Mouse (Mus musculus) Patski (cell line): ENCODE measurements around the gene Orc1. TPM values are rescaled to one million over a fixed set of nuclear protein-coding genes. Genes with fewer than 3 reads are reported as not detected.

ENCODE experiments used
- ATAC-seq: fragments of 100-300 bp; one replicate; pipeline ENCODE4 v1.8.0; 2021
- CTCF ChIA-PET: fragments of 350-600 bp; sonication (Branson Sonifier 250); formaldehyde crosslinking; loops from one replicate; lab custom pipeline; 2022; ENCODE audit warnings: inconsistent platforms; lab: Charles Lee
- POLR2A ChIA-PET: fragments of 350-600 bp; sonication (Branson Sonifier 250); formaldehyde crosslinking; loops from one replicate; lab custom pipeline; 2022; ENCODE audit warnings: antibody characterized with exemption, inconsistent platforms; lab: Charles Lee
- DNase-seq: peaks from one replicate; pipeline ENCODE4 v3.0.0-alpha.2; 2011; ENCODE audit warnings: low read depth, low spot score
- H3K27me3 ChIP-seq: fragments of 371-371 bp; one replicate; pipeline ENCODE4 v1.5.1; 2021
- CTCF ChIP-seq: fragments of 100-300 bp; IDR thresholded peaks from one replicate; pipeline ENCODE4 v1.5.1; 2021
- in situ Hi-C: fragments of 300-500 bp; cut with MboI; formaldehyde crosslinking; loops from 3 replicates; pipeline ENCODE4 v1.11.1; 2018; ENCODE audit warnings: low pct_unique_long_range_greater_than_20kb, mixed read lengths
- polyA plus RNA-seq: library from polyadenylated mRNA; unstranded; gene quantifications from one replicate; pipeline ENCODE4 v1.2.3, GENCODE M21; 2021

Orc1 gene
- polyA plus RNA-seq, 1 experiment from 2014 or later, result 2.1 TPM

- ChIA-PET CTCF (no interaction called here), POLR2A (no interaction called here)
- H3K27me3 ChIP-seq, result no peaks in the 10 kb centered on the region
- no peak for DNase-seq
- in situ Hi-C loops, result no loop called here
- no peak for TF ChIP-seq CTCF
- no peak for ATAC-seq
These were observed 39.4 kb downstream of the Orc1 start for GRCm38 (mm10) chr4:108618586-108618985.

- POLR2A ChIA-PET, result interaction anchor here (1.6 kb wide), 1 partner anchor 11 kb away, joined by 4 read pairs; no protein-coding TSS in a partner anchor
- DNase-seq, result no peak
- in situ Hi-C loops, result no loop called here
- CTCF ChIA-PET, result interaction anchor here (0.9 kb wide), 1 partner anchor 11 kb away, joined by 3 read pairs; no protein-coding TSS in a partner anchor
- TF ChIP-seq CTCF, result no peak
- no peak for ATAC-seq
- no peaks in the 10 kb centered on the region for H3K27me3 ChIP-seq
These were observed 39.9 kb downstream of the Orc1 start for GRCm38 (mm10) chr4:108619165-108619564.

DNA sequence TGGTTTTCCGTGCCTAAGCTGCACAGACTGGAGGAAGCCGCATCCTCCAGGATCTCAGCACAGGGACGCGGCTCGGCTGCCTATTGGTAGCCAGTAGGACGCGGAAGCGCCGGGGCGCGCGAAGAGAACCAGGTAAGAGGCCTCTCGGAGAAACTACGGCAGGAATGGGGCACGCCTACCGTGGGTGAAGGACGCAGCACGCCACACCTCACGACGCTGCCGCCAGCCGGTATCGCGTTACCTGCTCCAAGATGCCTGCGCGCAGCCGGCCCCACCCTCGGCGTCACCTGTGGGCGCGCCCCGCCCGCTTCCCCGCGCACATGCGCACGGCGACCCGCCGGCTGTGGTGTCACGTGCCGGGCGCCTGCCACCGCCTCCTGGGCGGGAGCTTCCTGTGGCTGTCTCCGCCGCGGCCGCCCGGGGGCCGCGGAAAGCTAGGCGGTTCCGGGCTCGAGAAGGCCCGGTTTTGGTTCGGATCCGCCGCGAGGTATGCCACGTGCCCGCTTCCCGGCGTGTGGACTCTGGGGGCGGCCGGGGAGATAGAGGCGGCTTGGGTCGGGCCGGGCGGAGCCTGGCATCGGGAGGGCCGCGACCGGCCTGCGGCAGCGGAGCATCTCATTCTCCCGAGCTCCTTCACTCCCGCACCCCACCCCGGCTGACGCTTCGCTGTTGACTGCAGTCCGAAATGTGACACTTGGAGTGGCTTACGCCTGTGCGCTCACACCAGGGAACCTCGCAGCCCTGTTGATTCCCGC, 40.5 kb downstream of the Orc1 start, which contains the start of gene Cc2d1b:
Cc2d1b (plus strand) TSS at position 354 of the 755 bp plus-strand sequence.
- in situ Hi-C loops, result no loop called here
- ATAC-seq (peak; percentile 88), DNase-seq (peak; percentile 54)
- POLR2A ChIA-PET, result interaction anchor here (1.6 kb wide), 1 partner anchor 10 kb away, joined by 4 read pairs; no protein-coding TSS in a partner anchor
- no peak for TF ChIP-seq CTCF
- no peaks in the 10 kb centered on the region for H3K27me3 ChIP-seq
- CTCF ChIA-PET, result interaction anchor here (0.9 kb wide), 1 partner anchor 10 kb away, joined by 3 read pairs; no protein-coding TSS in a partner anchor

GRCm38 (mm10) chr4:108620536-108620935, 41.3 kb downstream of the Orc1 start:
- H3K27me3 ChIP-seq, result no peaks in the 10 kb centered on the region
- in situ Hi-C loops, result no loop called here
- no peak for TF ChIP-seq CTCF
- ChIA-PET POLR2A (interaction anchor here (1.6 kb wide), 1 partner anchor 9 kb away, joined by 4 read pairs; no protein-coding TSS in a partner anchor), CTCF (no interaction called here)
- DNase-seq (no peak), ATAC-seq (no peak)

DNA sequence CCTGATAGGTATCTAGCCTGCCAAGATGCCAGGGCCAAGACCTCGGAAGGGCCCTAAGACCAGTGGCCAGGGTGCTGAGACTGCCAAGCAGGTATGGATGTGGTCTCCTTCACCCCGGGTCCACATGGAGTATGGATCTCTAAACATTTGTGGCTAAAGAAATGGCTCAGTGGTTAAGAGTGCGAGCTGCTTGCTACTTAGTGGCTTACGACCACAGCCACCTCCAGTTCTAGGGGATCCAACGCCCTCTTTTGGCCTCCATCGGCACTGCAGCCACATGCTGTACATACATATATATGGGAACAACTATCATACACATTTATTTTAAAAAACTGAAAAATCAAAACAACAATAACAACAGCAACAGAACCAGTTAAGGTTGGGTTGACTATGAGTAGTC, 42.3 kb downstream of the Orc1 start:
- in situ Hi-C loops, result no loop called here
- no peaks in the 10 kb centered on the region for H3K27me3 ChIP-seq
- no peak for TF ChIP-seq CTCF
- no peak for DNase-seq
- no peak for ATAC-seq
- ChIA-PET CTCF (interaction anchor here (1.5 kb wide), 1 partner anchor 9 kb away, joined by 3 read pairs; no protein-coding TSS in a partner anchor), POLR2A (no interaction called here)

DNA sequence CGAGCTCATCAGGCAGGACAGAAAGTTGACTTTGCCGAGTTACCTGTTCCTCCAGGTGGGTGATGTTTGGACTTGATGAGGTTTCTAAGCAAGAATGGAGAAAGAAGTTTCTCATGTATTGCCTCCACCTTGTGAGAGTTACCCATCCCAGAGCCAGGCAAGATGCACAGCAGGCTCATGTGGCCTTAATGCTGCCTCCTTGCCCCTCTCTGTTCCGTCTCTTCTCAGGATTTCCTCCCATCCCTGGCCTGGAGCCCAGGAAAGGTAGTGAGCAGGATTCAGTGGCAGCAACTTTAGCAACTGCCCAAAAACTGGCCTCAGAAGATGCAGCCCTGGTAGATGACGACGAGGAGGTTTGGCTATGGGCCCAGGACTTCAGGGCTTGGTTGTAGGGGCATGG, 47.8 kb downstream of the Orc1 start:
- in situ Hi-C loops, result no loop called here
- CTCF ChIA-PET, result no interaction called here
- no peaks in the 10 kb centered on the region for H3K27me3 ChIP-seq
- DNase-seq (no peak), ATAC-seq (no peak)
- POLR2A ChIA-PET, result no interaction called here
- no peak for TF ChIP-seq CTCF

DNA sequence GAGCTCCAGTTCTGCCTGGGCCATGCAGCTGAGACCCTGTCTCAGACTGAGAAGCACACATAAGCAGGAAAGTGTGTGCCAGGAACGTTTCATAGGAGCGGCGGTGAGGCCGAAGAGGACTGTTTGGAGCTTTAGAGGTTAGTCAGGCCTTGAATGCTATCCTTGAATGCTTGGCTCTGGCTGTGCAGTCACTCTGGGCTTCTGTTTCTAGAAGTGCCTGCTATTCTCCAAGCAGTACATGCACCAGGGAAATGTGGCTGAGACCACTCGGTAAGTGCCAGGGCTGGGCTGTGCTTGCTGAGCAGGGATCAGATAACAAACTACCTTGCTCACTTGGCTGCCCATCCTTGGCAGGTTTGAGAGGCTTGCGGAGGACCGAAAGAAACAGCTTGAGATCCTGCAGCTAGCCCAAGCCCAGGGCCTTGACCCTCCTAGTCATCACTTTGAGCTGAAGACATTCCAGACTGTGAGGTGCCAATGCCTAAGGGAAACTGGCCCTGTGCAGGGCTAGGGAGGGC, 50.2 kb downstream of the Orc1 start:
- DNase-seq (no peak), ATAC-seq (no peak)
- no peak for TF ChIP-seq CTCF
- ChIA-PET POLR2A (interaction anchor here (1.4 kb wide), 1 partner anchor 9 kb away, joined by 4 read pairs; the partner anchor contains the start of gene Cc2d1b), CTCF (interaction anchor here (1.0 kb wide), 1 partner anchor 10 kb away, joined by 3 read pairs; the partner anchor contains the start of gene Cc2d1b)
- no peaks in the 10 kb centered on the region for H3K27me3 ChIP-seq
- in situ Hi-C loops, result no loop called here

DNA sequence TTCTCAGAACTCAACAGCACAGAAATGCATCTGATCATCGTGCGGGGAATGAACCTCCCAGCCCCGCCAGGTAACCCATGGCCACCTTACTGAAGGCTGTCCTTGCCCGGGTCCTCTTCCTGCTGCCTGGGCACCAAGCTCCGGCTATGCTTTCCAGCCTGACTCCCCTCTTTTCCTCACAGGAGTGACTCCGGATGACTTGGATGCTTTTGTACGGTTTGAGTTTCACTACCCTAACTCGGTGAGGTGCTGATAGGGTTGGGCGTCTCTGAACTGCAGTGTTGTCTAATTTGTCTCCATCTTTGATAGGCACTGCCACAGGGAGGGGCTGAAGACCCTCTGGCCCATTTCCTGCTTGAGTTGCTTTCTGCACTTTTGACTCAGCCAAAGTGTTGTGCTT, 50.9 kb downstream of the Orc1 start:
- TF ChIP-seq CTCF, result no peak
- DNase-seq, result no peak
- ChIA-PET POLR2A (interaction anchor here (0.9 to 1.4 kb wide), 2 partner anchors 10 to 281 kb away, joined by 3 to 4 read pairs; partner anchors contain the start of gene Cc2d1b), CTCF (interaction anchor here (1.0 kb wide), 1 partner anchor 10 kb away, joined by 3 read pairs; the partner anchor contains the start of gene Cc2d1b)
- no peaks in the 10 kb centered on the region for H3K27me3 ChIP-seq
- ATAC-seq, result no peak
- in situ Hi-C loops, result no loop called here

DNA sequence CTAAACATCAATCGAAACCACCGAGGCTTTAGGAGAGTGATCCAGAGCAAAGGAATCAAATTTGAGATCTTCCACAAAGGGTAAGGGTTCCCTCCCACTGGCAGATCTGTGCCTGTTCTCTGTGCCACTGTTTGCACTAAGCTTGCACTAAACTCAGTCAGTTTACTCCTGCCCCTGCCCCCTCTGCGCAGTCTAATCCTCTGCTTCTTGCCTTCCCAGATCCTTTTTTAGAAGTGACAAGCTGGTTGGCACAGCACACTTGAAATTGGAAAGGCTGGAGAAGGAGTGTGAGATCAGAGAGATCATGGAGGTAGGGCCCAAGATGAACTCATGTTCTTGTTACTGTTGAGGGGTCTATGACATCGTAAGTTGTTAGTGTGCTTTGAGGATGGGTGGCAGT, 52.4 kb downstream of the Orc1 start:
- no peak for TF ChIP-seq CTCF
- ChIA-PET CTCF (no interaction called here), POLR2A (no interaction called here)
- ATAC-seq (no peak), DNase-seq (no peak)
- in situ Hi-C loops, result no loop called here
- H3K27me3 ChIP-seq, result no peaks in the 10 kb centered on the region

- no peaks in the 10 kb centered on the region for H3K27me3 ChIP-seq
- CTCF ChIA-PET, result no interaction called here
- no peak for TF ChIP-seq CTCF
- DNase-seq (no peak), ATAC-seq (no peak)
- in situ Hi-C loops, result no loop called here
- POLR2A ChIA-PET, result no interaction called here
These were observed 54.5 kb downstream of the Orc1 start for GRCm38 (mm10) chr4:108633703-108634102.

- in situ Hi-C loops, result no loop called here
- DNase-seq (no peak), ATAC-seq (no peak)
- TF ChIP-seq CTCF, result no peak
- no peaks in the 10 kb centered on the region for H3K27me3 ChIP-seq
- POLR2A ChIA-PET, result no interaction called here
- CTCF ChIA-PET, result no interaction called here
These were observed 55.5 kb downstream of the Orc1 start for GRCm38 (mm10) chr4:108634696-108635095.
